Mouse (Mus musculus) embryonic facial prominence, embryonic 13.5 days (tissue): ENCODE data around the gene Gm15294. TPM values are rescaled to one million over a fixed set of nuclear protein-coding genes. Genes with fewer than 3 reads are reported as not detected.

Experiments
- ATAC-seq: fragments of 200-750 bp; cut with Nextera tagmentation; 2 replicates; pipeline ENCODE4 v1.8.0; 2017; ENCODE audit warnings: low read depth; ENCODE audit not compliant: insufficient number of reproducible peaks, insufficient read depth, low FRiP score, low TSS enrichment
- H3K27ac ChIP-seq: fragments of 300-500 bp; sonication (generic); 2 replicates; pipeline ENCODE4 v1.5.1; 2015; ENCODE audit warnings: moderate library complexity, mild to moderate bottlenecking, inconsistent platforms
- H3K27me3 ChIP-seq: fragments of 300-500 bp; sonication (generic); 2 replicates; pipeline ENCODE4 v1.6.1; 2015; ENCODE audit warnings: mild to moderate bottlenecking, inconsistent platforms
- H3K36me3 ChIP-seq: fragments of 300-500 bp; sonication (generic); 2 replicates; pipeline ENCODE4 v1.6.1; 2015; ENCODE audit warnings: mild to moderate bottlenecking, inconsistent platforms
- H3K4me1 ChIP-seq: fragments of 300-500 bp; sonication (generic); 2 replicates; pipeline ENCODE4 v1.6.1; 2015; ENCODE audit warnings: inconsistent platforms
- H3K4me2 ChIP-seq: fragments of 300-500 bp; sonication (generic); 2 replicates; pipeline ENCODE4 v1.6.1; 2015; ENCODE audit warnings: moderate library complexity, mild to moderate bottlenecking, inconsistent platforms
- H3K4me3 ChIP-seq: fragments of 300-500 bp; sonication (generic); 2 replicates; pipeline ENCODE4 v1.5.1; 2015; ENCODE audit warnings: mild to moderate bottlenecking, inconsistent platforms
- H3K9ac ChIP-seq: fragments of 300-500 bp; sonication (generic); 2 replicates; pipeline ENCODE4 v1.6.1; 2015; ENCODE audit warnings: mild to moderate bottlenecking, inconsistent platforms
- H3K9me3 ChIP-seq: fragments of 300-500 bp; sonication (generic); 2 replicates; pipeline ENCODE4 v1.6.1; 2016; ENCODE audit warnings: inconsistent platforms
- WGBS: fragments of 180-500 bp; shearing (Covaris S2); methylation state at CpG from one replicate; pipeline ENCODE4 v1.1.7; 2015; ENCODE audit warnings: mixed read lengths; 5-methylcytosine and 5-hydroxymethylcytosine counted together
- polyA plus RNA-seq: library from polyadenylated mRNA; unstranded; fragments of >200 nt; fragmentation: Nextera tagmentation; extraction: Ambion mirVana; gene quantifications from 2 replicates; pipeline ENCODE4 v1.2.1, GENCODE M21; 2015

Gene Gm15294
- polyA plus RNA-seq, result not detected in 2 replicates

DNA sequence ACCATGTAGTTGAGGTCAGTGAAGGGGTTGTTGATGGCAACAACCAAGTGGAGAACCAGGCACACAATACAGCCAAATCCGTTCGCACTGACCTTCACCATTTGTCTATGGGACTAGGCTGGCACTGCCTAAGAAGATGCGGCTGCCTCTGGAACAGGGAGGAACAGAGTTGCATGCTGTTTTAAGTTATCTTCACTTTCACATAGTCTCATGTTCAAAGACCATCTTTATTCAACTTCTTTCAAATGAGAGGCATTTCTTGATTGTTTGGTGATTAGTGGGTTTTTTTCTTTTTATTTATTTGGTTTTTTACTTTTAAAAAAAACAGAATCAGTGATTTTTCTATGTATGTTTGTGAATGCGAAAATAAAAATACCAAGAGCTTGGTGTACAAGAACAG, at the start of gene Gm15294:
TSS of gene Gm15294 (minus strand) at position 101 of the 400 bp plus-strand sequence.
- Histone ChIP-seq H3K36me3 (no peaks in the 10 kb centered on the region), H3K27ac (no peak within 1 kb of the TSS), H3K9ac (no peak within 1 kb of the TSS), H3K4me3 (no peak within 1 kb of the TSS), H3K4me2 (no peak within 1 kb of the TSS), H3K27me3 (peaks cover 7% of the 10 kb centered on the region; the same call in 1 of the 2 replicates), H3K9me3 (no peaks in the 10 kb centered on the region), H3K4me1 (no peaks in the 10 kb centered on the region)
- no peak for ATAC-seq
- WGBS, result 96% methylated on average over 4 of the region's 4 CpGs

GRCm38 (mm10) chrX:141884336-141885048, 9.5 kb upstream of the Gm15294 start:
- ATAC-seq, result no peak
- no peaks in the 10 kb centered on the region for H3K9me3 ChIP-seq
- peaks cover 21% of the 10 kb centered on the region; the same call in 1 of the 2 replicates for H3K27me3 ChIP-seq
- H3K4me2 ChIP-seq, result no peak overlapping the region
- no peaks in the 10 kb centered on the region for H3K4me1 ChIP-seq
- no peak overlapping the region for H3K4me3 ChIP-seq
- no peak overlapping the region for H3K27ac ChIP-seq
- H3K36me3 ChIP-seq, result no peaks in the 10 kb centered on the region
- H3K9ac ChIP-seq, result no peak overlapping the region
- WGBS, result 45% methylated on average over 4 of the region's 4 CpGs

- H3K9ac ChIP-seq, result no peak overlapping the region
- H3K4me2 ChIP-seq, result no peak overlapping the region
- no peaks in the 10 kb centered on the region for H3K36me3 ChIP-seq
- peaks cover 7% of the 10 kb centered on the region; the same call in 1 of the 2 replicates for H3K27me3 ChIP-seq
- H3K4me3 ChIP-seq, result no peak overlapping the region
- 60% methylated on average over 11 of the region's 11 CpGs for WGBS
- H3K9me3 ChIP-seq, result no peaks in the 10 kb centered on the region
- no peak overlapping the region for H3K27ac ChIP-seq
- ATAC-seq, result no peak
- H3K4me1 ChIP-seq, result no peaks in the 10 kb centered on the region
Observed at GRCm38 (mm10) chrX:141874024-141874423, 1.0 kb downstream of the Gm15294 start.

- Histone ChIP-seq H3K27ac (no peak overlapping the region), H3K9me3 (no peaks in the 10 kb centered on the region), H3K4me3 (no peak overlapping the region), H3K36me3 (no peaks in the 10 kb centered on the region), H3K4me2 (no peak overlapping the region), H3K27me3 (peaks cover 7% of the 10 kb centered on the region; the same call in 1 of the 2 replicates), H3K9ac (no peak overlapping the region), H3K4me1 (no peaks in the 10 kb centered on the region)
- ATAC-seq, result no peak
- 54% methylated on average over 4 of the region's 4 CpGs for WGBS
Observed at GRCm38 (mm10) chrX:141873597-141873996, 1.4 kb downstream of the Gm15294 start.

- no peaks in the 10 kb centered on the region for H3K36me3 ChIP-seq
- no peak overlapping the region for H3K27ac ChIP-seq
- H3K4me2 ChIP-seq, result no peak overlapping the region
- 44% methylated on average over 6 of the region's 6 CpGs for WGBS
- H3K4me1 ChIP-seq, result no peaks in the 10 kb centered on the region
- no peaks in the 10 kb centered on the region for H3K9me3 ChIP-seq
- no peak overlapping the region for H3K9ac ChIP-seq
- ATAC-seq, result no peak
- H3K4me3 ChIP-seq, result no peak overlapping the region
- H3K27me3 ChIP-seq, result peaks cover 20% of the 10 kb centered on the region
Observed at GRCm38 (mm10) chrX:141855684-141856396, 19.2 kb downstream of the Gm15294 start.

Other genes with a start within 250 kb of the Gm15294 start
- 0.11 and 0.23 TPM in 2 replicates for gene Irs4, start 150.0 kb downstream of the Gm15294 start, polyA plus RNA-seq